Mouse (Mus musculus) lung, postnatal 4 days (tissue): ENCODE results near the gene Tgm2.

Experiments
- DNase-seq, 2 experiments: peaks; one replicate each; pipeline ENCODE4 v3.0.0; 2021

Gene Tgm2

GRCm38 (mm10) chr2:158139628-158140027 is 6.6 kb downstream of the Tgm2 start:
- DNase-seq = peak; percentile 66 to 84

GRCm38 (mm10) chr2:158138778-158139177 is 7.5 kb downstream of the Tgm2 start:
- peak in 1 of 2 experiments; percentile 19 for DNase-seq

- peak in 1 of 2 experiments; percentile 23 for DNase-seq
Measured at GRCm38 (mm10) chr2:158137771-158138170, 8.5 kb downstream of the Tgm2 start.

GRCm38 (mm10) chr2:158136205-158136604 is 10.0 kb downstream of the Tgm2 start:
- peak; percentile 75 to 91 for DNase-seq

- peak; percentile 52 to 66 for DNase-seq
Measured at GRCm38 (mm10) chr2:158133050-158133449, 13.2 kb downstream of the Tgm2 start.

GRCm38 (mm10) chr2:158132320-158132719 is 13.9 kb downstream of the Tgm2 start:
- DNase-seq = no peak

- no peak for DNase-seq
Measured at GRCm38 (mm10) chr2:158131197-158131835, 14.9 kb downstream of the Tgm2 start.

- peak; percentile 52 to 59 for DNase-seq
Measured at GRCm38 (mm10) chr2:158130391-158130986, 15.7 kb downstream of the Tgm2 start.

- no peak for DNase-seq
Measured at GRCm38 (mm10) chr2:158129291-158130002, 16.8 kb downstream of the Tgm2 start.

- no peak for DNase-seq
Measured at GRCm38 (mm10) chr2:158128461-158129130, 17.6 kb downstream of the Tgm2 start.

- peak in 1 of 2 experiments; percentile 73 for DNase-seq
Measured at GRCm38 (mm10) chr2:158127872-158128271, 18.4 kb downstream of the Tgm2 start.

GRCm38 (mm10) chr2:158127245-158127644 is 19.0 kb downstream of the Tgm2 start:
- DNase-seq = no peak

- peak in 1 of 2 experiments; percentile 35 for DNase-seq
Measured at GRCm38 (mm10) chr2:158122814-158123213, 23.4 kb downstream of the Tgm2 start.

GRCm38 (mm10) chr2:158121645-158122326 is 24.4 kb downstream of the Tgm2 start:
- peak; percentile 84 to 89 for DNase-seq

GRCm38 (mm10) chr2:158120868-158121267 is 25.4 kb downstream of the Tgm2 start:
- DNase-seq = no peak

GRCm38 (mm10) chr2:158120211-158120610 is 26.0 kb downstream of the Tgm2 start:
- DNase-seq = no peak

GRCm38 (mm10) chr2:158119145-158119544 is 27.1 kb downstream of the Tgm2 start:
- no peak for DNase-seq

- peak in 1 of 2 experiments; percentile 19 for DNase-seq
Measured at GRCm38 (mm10) chr2:158116653-158117052, 29.6 kb downstream of the Tgm2 start.

- DNase-seq = no peak
Measured at GRCm38 (mm10) chr2:158115838-158116453, 30.3 kb downstream of the Tgm2 start.

GRCm38 (mm10) chr2:158114931-158115330 is 31.3 kb downstream of the Tgm2 start:
- DNase-seq = peak in 1 of 2 experiments; percentile 19

GRCm38 (mm10) chr2:158113591-158114257 is 32.5 kb downstream of the Tgm2 start:
- DNase-seq = peak; percentile 82 to 89

- peak; percentile 46 to 68 for DNase-seq
Measured at GRCm38 (mm10) chr2:158109516-158109915, 36.7 kb downstream of the Tgm2 start.
